Mouse (Mus musculus) lung, adult 18-20 months (tissue): ENCODE data around the gene Tmem258.
A peak's percentile ranks its signal among the peaks of the same experiment; 100 is the strongest.

Experiments used
- DNase-seq, 2 experiments: peaks; one replicate each; pipeline ENCODE4 v3.0.0; 2022; ENCODE audit warnings: mixed read lengths in 2 of 2

Tmem258 gene

GRCm38 (mm10) chr19:10224637-10225453, 21.0 kb downstream of the Tmem258 start:
- no peak for DNase-seq

GRCm38 (mm10) chr19:10225767-10226166, 22.0 kb downstream of the Tmem258 start:
- peak in 1 of 2 experiments; percentile 28 for DNase-seq

GRCm38 (mm10) chr19:10231016-10231415, 27.2 kb downstream of the Tmem258 start:
- no peak for DNase-seq

GRCm38 (mm10) chr19:10231871-10232270, 28.1 kb downstream of the Tmem258 start:
- DNase-seq, result no peak

- DNase-seq, result no peak
Measured at GRCm38 (mm10) chr19:10232327-10233017, 28.7 kb downstream of the Tmem258 start.

- no peak for DNase-seq
Measured at GRCm38 (mm10) chr19:10235784-10236565, 32.2 kb downstream of the Tmem258 start.

- peak; percentile 58 to 60 for DNase-seq
Measured at GRCm38 (mm10) chr19:10238477-10238876, 34.7 kb downstream of the Tmem258 start.

GRCm38 (mm10) chr19:10239419-10239818, 35.6 kb downstream of the Tmem258 start:
- no peak for DNase-seq

- no peak for DNase-seq
Measured at GRCm38 (mm10) chr19:10239975-10240653, 36.3 kb downstream of the Tmem258 start.

GRCm38 (mm10) chr19:10240654-10241305, 37.0 kb downstream of the Tmem258 start, which contains the start of gene Myrf:
Gene Myrf (minus strand): TSS chr19:10240748.
- DNase-seq, result peak; percentile 80 to 85

- DNase-seq, result no peak
Measured at GRCm38 (mm10) chr19:10242916-10243315, 39.1 kb downstream of the Tmem258 start.

- DNase-seq, result peak; percentile 44 to 45
Measured at GRCm38 (mm10) chr19:10244183-10244582, 40.4 kb downstream of the Tmem258 start.

- no peak for DNase-seq
Measured at GRCm38 (mm10) chr19:10247165-10247564, 43.4 kb downstream of the Tmem258 start.

GRCm38 (mm10) chr19:10248128-10248527, 44.3 kb downstream of the Tmem258 start:
- no peak for DNase-seq
